Mouse (Mus musculus): Measurements from ENCODE around the gene Bricd5. TPM values are rescaled to one million over a fixed set of nuclear protein-coding genes. Genes with fewer than 3 reads are reported as not detected.

Bricd5 gene
- total and polyA plus RNA-seq, 2 experiments from 2014 or later: 0.95 TPM; not detected in 1

GRCm38 (mm10) chr17:24494627-24495335, 21.1 kb downstream of the Bricd5 start:
- Histone ChIP-seq H3K4me1 (ENCODE audit: insufficient read depth, low read length) (peaks cover 10% of the 10 kb centered on the region), H3K9me3 (ENCODE audit: low read length) (no peaks in the 10 kb centered on the region), H3K4me2 (ENCODE audit: low read depth, low read length, poor library complexity, severe bottlenecking) (no peak overlapping the region), H3K27me3 (ENCODE audit: insufficient read depth, low read length) (no peaks in the 10 kb centered on the region), H3K9ac (replicated peaks; ENCODE audit: low read length, poor library complexity, severe bottlenecking) (no peak overlapping the region), H3K4me3 (ENCODE audit: low read depth, low read length) (no peak overlapping the region), H3K27ac (ENCODE audit: low read depth, low read length) (peak overlapping the region; percentile 38; the same call in 1 of the 2 replicates), H3K36me3 (ENCODE audit: insufficient read depth, low read length) (peaks cover 40% of the 10 kb centered on the region)
- peak; percentile 71 for TF ChIP-seq CTCF (IDR thresholded peaks at IDR 0.05)
- peak; percentile 65 for ATAC-seq (ENCODE audit: low FRiP score)
- peak; percentile 78 for DNase-seq (ENCODE audit: low spot score)
- 43% methylated on average over 2 of the region's 2 CpGs for WGBS

GRCm38 (mm10) chr17:24495443-24495842, 21.8 kb downstream of the Bricd5 start:
- no peak for TF ChIP-seq CTCF (IDR thresholded peaks at IDR 0.05)
- Histone ChIP-seq H3K9me3 (ENCODE audit: low read length) (no peaks in the 10 kb centered on the region), H3K4me2 (ENCODE audit: low read depth, low read length, poor library complexity, severe bottlenecking) (no peak overlapping the region), H3K36me3 (ENCODE audit: insufficient read depth, low read length) (peaks cover 44% of the 10 kb centered on the region), H3K9ac (replicated peaks; ENCODE audit: low read length, poor library complexity, severe bottlenecking) (no peak overlapping the region), H3K27ac (ENCODE audit: low read depth, low read length) (peak overlapping the region; percentile 8; the same call in 1 of the 2 replicates), H3K4me1 (ENCODE audit: insufficient read depth, low read length) (peaks cover 4% of the 10 kb centered on the region), H3K27me3 (ENCODE audit: insufficient read depth, low read length) (no peaks in the 10 kb centered on the region), H3K4me3 (ENCODE audit: low read depth, low read length) (no peak overlapping the region)
- ATAC-seq (ENCODE audit: low FRiP score) (no peak), DNase-seq (ENCODE audit: low spot score) (peak; percentile 28)
- 80% methylated on average over 3 of the region's 3 CpGs for WGBS

GRCm38 (mm10) chr17:24496026-24496425, 22.3 kb downstream of the Bricd5 start:
- H3K9ac ChIP-seq (replicated peaks; ENCODE audit: low read length, poor library complexity, severe bottlenecking): no peak overlapping the region
- H3K27me3 ChIP-seq (ENCODE audit: insufficient read depth, low read length): no peaks in the 10 kb centered on the region
- TF ChIP-seq CTCF (IDR thresholded peaks at IDR 0.05): no peak
- WGBS: 80% methylated on average over 1 of the region's 1 CpGs
- H3K9me3 ChIP-seq (ENCODE audit: low read length): no peaks in the 10 kb centered on the region
- H3K27ac ChIP-seq (ENCODE audit: low read depth, low read length): 0 out of 2 replicates have a peak overlapping the region, but pooled peaks have one; percentile 12
- H3K36me3 ChIP-seq (ENCODE audit: insufficient read depth, low read length): peaks cover 50% of the 10 kb centered on the region
- H3K4me2 ChIP-seq (ENCODE audit: low read depth, low read length, poor library complexity, severe bottlenecking): no peak overlapping the region
- no peaks in the 10 kb centered on the region; the same call in 1 of the 2 replicates for H3K4me1 ChIP-seq (ENCODE audit: insufficient read depth, low read length)
- DNase-seq (ENCODE audit: low spot score) (no peak), ATAC-seq (ENCODE audit: low FRiP score) (no peak)
- no peak overlapping the region for H3K4me3 ChIP-seq (ENCODE audit: low read depth, low read length)

DNA sequence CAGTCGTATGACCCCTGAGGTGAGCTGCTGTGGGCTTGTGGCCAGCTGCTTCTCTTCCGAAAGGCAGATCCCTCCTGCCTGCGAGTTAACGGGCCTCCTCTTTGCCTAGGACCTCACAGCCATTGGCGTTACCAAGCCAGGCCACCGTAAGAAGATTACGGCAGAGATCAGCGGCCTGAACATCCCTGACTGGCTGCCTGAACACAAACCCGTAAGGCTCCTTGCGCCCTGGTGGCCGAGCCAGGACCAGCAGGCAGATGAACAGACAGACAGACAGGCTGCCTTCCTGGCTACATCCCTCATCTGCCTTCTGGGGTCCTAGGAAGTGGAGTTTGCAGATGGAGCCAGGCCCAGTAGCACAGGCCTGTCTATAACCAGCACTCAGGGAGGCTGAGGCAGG, 28.5 kb downstream of the Bricd5 start:
- no peak for ATAC-seq (ENCODE audit: low FRiP score)
- Histone ChIP-seq H3K4me3 (ENCODE audit: low read depth, low read length) (no peak overlapping the region), H3K27ac (ENCODE audit: low read depth, low read length) (no peak overlapping the region), H3K36me3 (ENCODE audit: insufficient read depth, low read length) (peaks cover 89% of the 10 kb centered on the region), H3K4me2 (ENCODE audit: low read depth, low read length, poor library complexity, severe bottlenecking) (no peak overlapping the region), H3K9me3 (ENCODE audit: low read length) (no peaks in the 10 kb centered on the region), H3K9ac (replicated peaks; ENCODE audit: low read length, poor library complexity, severe bottlenecking) (no peak overlapping the region), H3K27me3 (ENCODE audit: insufficient read depth, low read length) (no peaks in the 10 kb centered on the region), H3K4me1 (ENCODE audit: insufficient read depth, low read length) (no peaks in the 10 kb centered on the region)
- no peak for DNase-seq (ENCODE audit: low spot score)
- peak; percentile 40 for TF ChIP-seq CTCF (IDR thresholded peaks at IDR 0.05)
- WGBS: 24% methylated on average over 11 of the region's 11 CpGs

DNA sequence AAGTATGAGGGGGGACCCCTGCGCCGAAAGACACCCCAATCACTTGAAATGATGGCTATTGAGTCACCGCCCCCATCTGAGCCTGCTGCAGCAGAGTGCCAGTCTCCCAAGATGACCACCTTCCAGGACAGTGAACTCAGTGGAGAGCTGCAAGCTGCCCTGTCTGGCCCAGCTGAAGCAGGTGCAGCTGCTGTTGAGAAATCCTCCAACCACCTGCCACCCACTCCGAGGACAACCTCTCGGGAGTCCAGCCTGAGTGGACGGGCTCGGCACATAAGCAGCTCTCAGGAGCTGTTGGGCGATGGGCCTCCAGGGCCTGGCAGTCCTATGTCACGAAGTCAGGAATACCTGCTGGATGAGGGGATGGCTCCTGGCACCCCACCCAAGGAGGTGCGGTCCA, 30.4 kb downstream of the Bricd5 start:
- WGBS: 88% methylated on average over 10 of the region's 10 CpGs
- ATAC-seq (ENCODE audit: low FRiP score): no peak
- TF ChIP-seq CTCF (IDR thresholded peaks at IDR 0.05): no peak

GRCm38 (mm10) chr17:24505286-24505955, 31.7 kb downstream of the Bricd5 start:
- Histone ChIP-seq H3K27me3 (ENCODE audit: insufficient read depth, low read length) (no peaks in the 10 kb centered on the region), H3K36me3 (ENCODE audit: insufficient read depth, low read length) (peaks cover 92% of the 10 kb centered on the region), H3K4me3 (ENCODE audit: low read depth, low read length) (no peak overlapping the region), H3K4me1 (ENCODE audit: insufficient read depth, low read length) (no peaks in the 10 kb centered on the region), H3K4me2 (ENCODE audit: low read depth, low read length, poor library complexity, severe bottlenecking) (no peak overlapping the region), H3K27ac (ENCODE audit: low read depth, low read length) (no peak overlapping the region), H3K9me3 (ENCODE audit: low read length) (no peaks in the 10 kb centered on the region), H3K9ac (replicated peaks; ENCODE audit: low read length, poor library complexity, severe bottlenecking) (0 out of 2 replicates have a peak overlapping the region, but pooled peaks have one; percentile 8)
- WGBS: 89% methylated on average over 30 of the region's 30 CpGs
- DNase-seq (ENCODE audit: low spot score) (no peak), ATAC-seq (ENCODE audit: low FRiP score) (no peak)
- no peak for TF ChIP-seq CTCF (IDR thresholded peaks at IDR 0.05)

More for the DNA sequence above, 30.4 kb downstream of the Bricd5 start:
- DNase-seq (ENCODE audit: low spot score): no peak
- Histone ChIP-seq H3K9ac (replicated peaks; ENCODE audit: low read length, poor library complexity, severe bottlenecking) (no peak overlapping the region), H3K4me1 (ENCODE audit: insufficient read depth, low read length) (no peaks in the 10 kb centered on the region), H3K9me3 (ENCODE audit: low read length) (no peaks in the 10 kb centered on the region), H3K36me3 (ENCODE audit: insufficient read depth, low read length) (peaks cover 90% of the 10 kb centered on the region), H3K27ac (ENCODE audit: low read depth, low read length) (no peak overlapping the region), H3K27me3 (ENCODE audit: insufficient read depth, low read length) (no peaks in the 10 kb centered on the region), H3K4me3 (ENCODE audit: low read depth, low read length) (no peak overlapping the region), H3K4me2 (ENCODE audit: low read depth, low read length, poor library complexity, severe bottlenecking) (no peak overlapping the region)

All from midbrain, postnatal 0 days (tissue).